Mouse (Mus musculus): Measurements from ENCODE around the gene Fmc1. TPM values are rescaled to one million over a fixed set of nuclear protein-coding genes. Genes with fewer than 3 reads are reported as not detected.
A peak's percentile ranks its signal among the peaks of the same experiment; 100 is the strongest.

The Fmc1 gene
- polyA plus RNA-seq, 1 experiment from 2014 or later: 74.5 TPM

GRCm38 (mm10) chr6:38550250-38551061, 17.2 kb downstream of the Fmc1 start:
- Histone ChIP-seq H3K4me2 (ENCODE audit: low read depth, low read length) (peak overlapping the region; percentile 79), H3K4me1 (ENCODE audit: control insufficient read depth, low read depth, low read length) (peaks cover 16% of the 10 kb centered on the region), H3K36me3 (ENCODE audit: control insufficient read depth, insufficient read depth) (peaks cover 3% of the 10 kb centered on the region), H3K4me3 (ENCODE audit: low read depth, low read length) (peak overlapping the region; percentile 94), H3K9me3 (replicated peaks; ENCODE audit: control insufficient read depth, low read length) (no peaks in the 10 kb centered on the region), H3K27ac (ENCODE audit: low read length) (peak overlapping the region; percentile 100), H3K27me3 (ENCODE audit: control insufficient read depth, insufficient read depth, low read depth, low read length) (no peaks in the 10 kb centered on the region), H3K9ac (ENCODE audit: low read depth, low read length) (peak overlapping the region; percentile 93)
- 3% methylated on average over 28 of the region's 28 CpGs for WGBS (ENCODE audit: insufficient replicate concordance)
- ATAC-seq (ENCODE audit: low read depth): peak; percentile 59

GRCm38 (mm10) chr6:38551062-38551988, 18.0 kb downstream of the Fmc1 start, which contains the start of gene Luc7l2:
Gene Luc7l2, plus strand, starts transcription at chr6:38551334.
- Histone ChIP-seq H3K4me2 (ENCODE audit: low read depth, low read length) (peak within 1 kb of the TSS; percentile 79), H3K4me1 (ENCODE audit: control insufficient read depth, low read depth, low read length) (peaks cover 18% of the 10 kb centered on the region), H3K9me3 (replicated peaks; ENCODE audit: control insufficient read depth, low read length) (no peaks in the 10 kb centered on the region), H3K27me3 (ENCODE audit: control insufficient read depth, insufficient read depth, low read depth, low read length) (no peaks in the 10 kb centered on the region), H3K27ac (ENCODE audit: low read length) (peak within 1 kb of the TSS; percentile 100), H3K9ac (ENCODE audit: low read depth, low read length) (peak within 1 kb of the TSS; percentile 95), H3K4me3 (ENCODE audit: low read depth, low read length) (peak within 1 kb of the TSS; percentile 94), H3K36me3 (ENCODE audit: control insufficient read depth, insufficient read depth) (peaks cover 8% of the 10 kb centered on the region)
- WGBS (ENCODE audit: insufficient replicate concordance): under 1% methylated on average over 88 of the region's 98 CpGs
- ATAC-seq (ENCODE audit: low read depth): peak; percentile 85

GRCm38 (mm10) chr6:38551989-38552635, 18.8 kb downstream of the Fmc1 start:
- WGBS (ENCODE audit: insufficient replicate concordance): 0% methylated on average over 32 of the region's 32 CpGs
- Histone ChIP-seq H3K36me3 (ENCODE audit: control insufficient read depth, insufficient read depth) (peaks cover 8% of the 10 kb centered on the region), H3K9ac (ENCODE audit: low read depth, low read length) (peak overlapping the region; percentile 95), H3K9me3 (replicated peaks; ENCODE audit: control insufficient read depth, low read length) (no peaks in the 10 kb centered on the region), H3K4me1 (ENCODE audit: control insufficient read depth, low read depth, low read length) (peaks cover 18% of the 10 kb centered on the region), H3K27ac (ENCODE audit: low read length) (peak overlapping the region; percentile 100), H3K27me3 (ENCODE audit: control insufficient read depth, insufficient read depth, low read depth, low read length) (no peaks in the 10 kb centered on the region), H3K4me2 (ENCODE audit: low read depth, low read length) (peak overlapping the region; percentile 60), H3K4me3 (ENCODE audit: low read depth, low read length) (peak overlapping the region; percentile 94)
- ATAC-seq (ENCODE audit: low read depth): peak; percentile 86

GRCm38 (mm10) chr6:38552636-38553000, 19.3 kb downstream of the Fmc1 start:
- Histone ChIP-seq H3K4me1 (ENCODE audit: control insufficient read depth, low read depth, low read length) (peaks cover 18% of the 10 kb centered on the region), H3K4me3 (ENCODE audit: low read depth, low read length) (peak overlapping the region; percentile 94), H3K36me3 (ENCODE audit: control insufficient read depth, insufficient read depth) (peaks cover 10% of the 10 kb centered on the region), H3K4me2 (ENCODE audit: low read depth, low read length) (peak overlapping the region; percentile 60), H3K9me3 (replicated peaks; ENCODE audit: control insufficient read depth, low read length) (no peaks in the 10 kb centered on the region), H3K27me3 (ENCODE audit: control insufficient read depth, insufficient read depth, low read depth, low read length) (no peaks in the 10 kb centered on the region), H3K9ac (ENCODE audit: low read depth, low read length) (peak overlapping the region; percentile 95), H3K27ac (ENCODE audit: low read length) (no peak overlapping the region; the same call in 1 of the 2 replicates)
- 14% methylated on average over 5 of the region's 5 CpGs for WGBS (ENCODE audit: insufficient replicate concordance)
- no peak for ATAC-seq (ENCODE audit: low read depth)

GRCm38 (mm10) chr6:38576096-38576495, 42.8 kb downstream of the Fmc1 start:
- H3K27ac ChIP-seq (ENCODE audit: low read length): no peak overlapping the region
- no peaks in the 10 kb centered on the region for H3K9me3 ChIP-seq (replicated peaks; ENCODE audit: control insufficient read depth, low read length)
- no peaks in the 10 kb centered on the region for H3K27me3 ChIP-seq (ENCODE audit: control insufficient read depth, insufficient read depth, low read depth, low read length)
- no peak for ATAC-seq (ENCODE audit: low read depth)
- no peak overlapping the region for H3K9ac ChIP-seq (ENCODE audit: low read depth, low read length)
- 52% methylated on average over 2 of the region's 2 CpGs for WGBS (ENCODE audit: insufficient replicate concordance)
- H3K36me3 ChIP-seq (ENCODE audit: control insufficient read depth, insufficient read depth): peaks cover 30% of the 10 kb centered on the region
- no peak overlapping the region for H3K4me3 ChIP-seq (ENCODE audit: low read depth, low read length)
- no peak overlapping the region for H3K4me2 ChIP-seq (ENCODE audit: low read depth, low read length)
- H3K4me1 ChIP-seq (ENCODE audit: control insufficient read depth, low read depth, low read length): no peaks in the 10 kb centered on the region

GRCm38 (mm10) chr6:38580112-38580857, 47.0 kb downstream of the Fmc1 start:
- no peak for ATAC-seq (ENCODE audit: low read depth)
- H3K4me2 ChIP-seq (ENCODE audit: low read depth, low read length): no peak overlapping the region
- H3K4me3 ChIP-seq (ENCODE audit: low read depth, low read length): no peak overlapping the region
- H3K9me3 ChIP-seq (replicated peaks; ENCODE audit: control insufficient read depth, low read length): no peaks in the 10 kb centered on the region
- H3K4me1 ChIP-seq (ENCODE audit: control insufficient read depth, low read depth, low read length): no peaks in the 10 kb centered on the region
- H3K9ac ChIP-seq (ENCODE audit: low read depth, low read length): no peak overlapping the region
- 93% methylated on average over 3 of the region's 3 CpGs for WGBS (ENCODE audit: insufficient replicate concordance)
- H3K27me3 ChIP-seq (ENCODE audit: control insufficient read depth, insufficient read depth, low read depth, low read length): no peaks in the 10 kb centered on the region
- H3K27ac ChIP-seq (ENCODE audit: low read length): no peak overlapping the region
- H3K36me3 ChIP-seq (ENCODE audit: control insufficient read depth, insufficient read depth): peaks cover 27% of the 10 kb centered on the region

GRCm38 (mm10) chr6:38581711-38582110, 48.4 kb downstream of the Fmc1 start:
- peaks cover 35% of the 10 kb centered on the region for H3K36me3 ChIP-seq (ENCODE audit: control insufficient read depth, insufficient read depth)
- H3K4me2 ChIP-seq (ENCODE audit: low read depth, low read length): no peak overlapping the region
- no peak overlapping the region for H3K9ac ChIP-seq (ENCODE audit: low read depth, low read length)
- H3K27ac ChIP-seq (ENCODE audit: low read length): no peak overlapping the region
- H3K27me3 ChIP-seq (ENCODE audit: control insufficient read depth, insufficient read depth, low read depth, low read length): no peaks in the 10 kb centered on the region
- 87% methylated on average over 3 of the region's 3 CpGs for WGBS (ENCODE audit: insufficient replicate concordance)
- no peaks in the 10 kb centered on the region for H3K9me3 ChIP-seq (replicated peaks; ENCODE audit: control insufficient read depth, low read length)
- H3K4me3 ChIP-seq (ENCODE audit: low read depth, low read length): no peak overlapping the region
- no peaks in the 10 kb centered on the region for H3K4me1 ChIP-seq (ENCODE audit: control insufficient read depth, low read depth, low read length)
- no peak for ATAC-seq (ENCODE audit: low read depth)
